Mouse (Mus musculus) erythroblast, embryonic 14.5 days (primary cell): Measurements from ENCODE around the gene Cited4. TPM values are rescaled to one million over a fixed set of nuclear protein-coding genes. Genes with fewer than 3 reads are reported as not detected.

ENCODE experiments used
- H3K27me3 ChIP-seq: 2 replicates; pipeline ENCODE4 v1.6.1; 2012; ENCODE audit warnings: inconsistent platforms; ENCODE audit not compliant: control insufficient read depth
- H3K36me3 ChIP-seq: 2 replicates; pipeline ENCODE4 v1.6.1; 2012; ENCODE audit warnings: mild to moderate bottlenecking, inconsistent platforms; ENCODE audit not compliant: control insufficient read depth
- H3K4me1 ChIP-seq: 2 replicates; pipeline ENCODE4 v1.6.1; 2012; ENCODE audit warnings: inconsistent platforms; ENCODE audit not compliant: control insufficient read depth
- H3K4me3 ChIP-seq: replicated peaks from 2 replicates; pipeline ENCODE3; 2012; ENCODE audit warnings: moderate library complexity, mild to moderate bottlenecking, inconsistent platforms
- H3K9me3 ChIP-seq: 2 replicates; pipeline ENCODE4 v1.6.1; 2012; ENCODE audit warnings: low read length, inconsistent platforms, mixed read lengths; ENCODE audit not compliant: control insufficient read depth
- GATA1 ChIP-seq: IDR thresholded peaks from 2 replicates; pipeline ENCODE4 v1.6.1; 2012; ENCODE audit warnings: low read length, inconsistent platforms, mixed read lengths
- TAL1 ChIP-seq: IDR thresholded peaks from 3 replicates; pipeline ENCODE4 v1.6.1; 2012; ENCODE audit warnings: low read length, inconsistent platforms, mixed read lengths
- polyA plus RNA-seq: library from polyadenylated mRNA; stranded (reverse); fragments of >175 nt; gene quantifications from 2 replicates; pipeline ENCODE4 v1.2.3, GENCODE M21; 2012

Cited4 gene
- polyA plus RNA-seq, 1 experiment, result 228 TPM

GRCm38 (mm10) chr4:120669585-120669984, 3.2 kb downstream of the Cited4 start:
- Histone ChIP-seq H3K9me3 (peaks cover 8% of the 10 kb centered on the region; the same call in 1 of the 2 replicates), H3K4me3 (peak overlapping the region; percentile 10), H3K4me1 (peaks cover 89% of the 10 kb centered on the region), H3K36me3 (peaks cover 36% of the 10 kb centered on the region), H3K27me3 (no peaks in the 10 kb centered on the region; the same call in 1 of the 2 replicates)
- TF ChIP-seq TAL1, result peak; percentile 45; the same call in 2 of the 3 replicates
- TF ChIP-seq GATA1, result peak; percentile 91

DNA sequence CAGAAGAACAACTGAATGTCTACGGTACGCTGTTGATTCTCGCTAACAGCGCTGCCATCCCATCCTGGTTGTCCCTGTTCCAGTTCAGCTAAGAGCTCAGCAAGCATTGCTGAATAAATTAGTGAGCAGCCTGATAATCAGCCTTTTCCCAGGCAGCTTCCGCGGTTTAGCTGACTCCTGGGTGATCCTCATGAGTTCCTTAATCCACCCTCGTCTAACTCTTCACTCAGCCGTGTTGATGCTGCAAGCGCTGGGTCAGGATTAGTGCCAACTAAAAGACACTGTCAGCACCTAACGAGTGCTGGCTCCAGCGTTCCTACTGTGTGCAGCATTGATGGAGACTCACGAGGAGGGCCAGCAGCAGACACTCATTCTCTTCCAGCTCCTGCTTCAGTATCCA, 4.7 kb downstream of the Cited4 start:
- no peaks in the 10 kb centered on the region; the same call in 1 of the 2 replicates for H3K27me3 ChIP-seq
- no peak overlapping the region for H3K4me3 ChIP-seq
- peaks cover 36% of the 10 kb centered on the region for H3K36me3 ChIP-seq
- H3K9me3 ChIP-seq, result peaks cover 8% of the 10 kb centered on the region; the same call in 1 of the 2 replicates
- no peak for TF ChIP-seq TAL1
- TF ChIP-seq GATA1, result no peak
- H3K4me1 ChIP-seq, result peaks cover 88% of the 10 kb centered on the region

DNA sequence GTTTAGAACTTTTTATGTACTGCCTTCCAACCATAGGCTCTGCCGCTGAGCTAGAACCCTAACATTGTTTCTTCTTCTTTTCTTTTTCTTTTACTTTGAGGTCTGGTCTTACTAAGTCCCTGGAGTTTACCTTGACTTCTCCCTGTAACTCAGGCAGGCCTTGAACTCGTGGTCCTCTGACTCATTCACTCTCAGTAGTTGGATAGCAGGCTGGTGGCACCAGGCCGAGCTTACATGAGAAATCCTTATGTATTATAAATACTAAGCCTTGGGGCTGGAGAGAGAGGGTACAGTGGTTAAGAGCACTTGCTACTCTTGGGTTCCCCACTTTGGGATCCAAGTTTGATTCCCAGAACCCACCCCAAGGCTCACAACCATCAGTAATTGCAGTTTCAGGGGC, 7.2 kb downstream of the Cited4 start:
- TF ChIP-seq GATA1 (no peak), TAL1 (no peak)
- H3K4me1 ChIP-seq, result peaks cover 92% of the 10 kb centered on the region
- H3K36me3 ChIP-seq, result peaks cover 21% of the 10 kb centered on the region
- no peak overlapping the region for H3K4me3 ChIP-seq
- no peaks in the 10 kb centered on the region for H3K27me3 ChIP-seq
- H3K9me3 ChIP-seq, result peaks cover 8% of the 10 kb centered on the region; the same call in 1 of the 2 replicates

GRCm38 (mm10) chr4:120674775-120675451, 8.5 kb downstream of the Cited4 start:
- Histone ChIP-seq H3K9me3 (peaks cover 3% of the 10 kb centered on the region; the same call in 1 of the 2 replicates), H3K27me3 (no peaks in the 10 kb centered on the region), H3K36me3 (peaks cover 8% of the 10 kb centered on the region), H3K4me1 (peaks cover 91% of the 10 kb centered on the region), H3K4me3 (peak overlapping the region; percentile 42)
- peak; percentile 95 for TF ChIP-seq TAL1
- peak; percentile 98 for TF ChIP-seq GATA1

DNA sequence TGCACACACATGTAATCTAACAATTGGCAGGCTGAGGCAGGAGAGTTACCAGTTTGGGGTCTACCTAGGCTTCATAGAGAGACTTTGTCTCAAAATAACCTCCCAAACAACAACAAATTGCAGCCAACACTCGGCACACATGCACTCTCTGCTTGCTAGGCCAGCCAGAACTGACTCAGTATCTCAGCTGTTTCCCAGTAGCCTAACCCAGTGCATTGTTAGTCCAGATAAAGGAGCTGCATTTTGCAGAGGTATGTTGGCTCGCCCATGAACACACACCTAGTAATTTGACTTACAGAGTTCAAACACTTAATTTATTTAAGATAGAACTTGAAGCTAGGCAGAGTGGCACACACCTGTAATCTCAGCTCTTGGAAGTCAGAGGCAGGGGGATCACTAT, 9.3 kb downstream of the Cited4 start:
- Histone ChIP-seq H3K4me3 (no peak overlapping the region), H3K9me3 (no peaks in the 10 kb centered on the region), H3K4me1 (peaks cover 89% of the 10 kb centered on the region), H3K36me3 (peaks cover 3% of the 10 kb centered on the region; the same call in 1 of the 2 replicates), H3K27me3 (no peaks in the 10 kb centered on the region)
- TF ChIP-seq TAL1 (no peak), GATA1 (no peak)

DNA sequence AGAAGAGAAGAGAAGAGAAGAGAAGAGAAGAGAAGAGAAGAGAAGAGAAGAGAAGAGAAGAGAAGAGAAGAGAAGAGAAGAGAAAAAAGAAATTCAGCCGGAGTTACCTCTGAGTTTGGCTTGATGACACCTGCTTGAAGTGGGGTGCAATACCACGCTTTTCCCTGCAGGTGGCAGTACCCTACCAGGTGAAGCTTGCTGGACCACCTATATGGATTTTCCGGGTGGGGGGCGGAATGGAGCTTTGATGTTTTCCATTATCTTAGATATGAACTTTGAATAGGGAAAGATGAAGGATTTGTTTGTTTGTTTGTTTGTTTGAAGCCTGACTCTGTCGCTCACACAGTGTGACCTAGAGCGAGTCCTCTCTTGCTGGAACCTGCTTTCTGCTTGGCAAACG, 14.6 kb downstream of the Cited4 start:
- Histone ChIP-seq H3K9me3 (no peaks in the 10 kb centered on the region), H3K36me3 (no peaks in the 10 kb centered on the region; the same call in 1 of the 2 replicates), H3K27me3 (no peaks in the 10 kb centered on the region), H3K4me1 (peaks cover 71% of the 10 kb centered on the region), H3K4me3 (no peak overlapping the region)
- TF ChIP-seq GATA1, result no peak
- TF ChIP-seq TAL1, result no peak

GRCm38 (mm10) chr4:120682168-120682567, 15.8 kb downstream of the Cited4 start:
- Histone ChIP-seq H3K36me3 (no peaks in the 10 kb centered on the region; the same call in 1 of the 2 replicates), H3K27me3 (no peaks in the 10 kb centered on the region), H3K4me3 (no peak overlapping the region), H3K9me3 (no peaks in the 10 kb centered on the region), H3K4me1 (peaks cover 60% of the 10 kb centered on the region)
- TF ChIP-seq TAL1, result no peak
- no peak for TF ChIP-seq GATA1

GRCm38 (mm10) chr4:120683278-120683997, 17.1 kb downstream of the Cited4 start:
- peaks cover 52% of the 10 kb centered on the region for H3K4me1 ChIP-seq
- no peak for TF ChIP-seq GATA1
- TF ChIP-seq TAL1, result no peak
- no peak overlapping the region for H3K4me3 ChIP-seq
- no peaks in the 10 kb centered on the region for H3K27me3 ChIP-seq
- no peaks in the 10 kb centered on the region; the same call in 1 of the 2 replicates for H3K36me3 ChIP-seq
- H3K9me3 ChIP-seq, result no peaks in the 10 kb centered on the region

- no peaks in the 10 kb centered on the region for H3K9me3 ChIP-seq
- H3K4me1 ChIP-seq, result peaks cover 20% of the 10 kb centered on the region
- no peaks in the 10 kb centered on the region for H3K27me3 ChIP-seq
- no peak overlapping the region for H3K4me3 ChIP-seq
- H3K36me3 ChIP-seq, result no peaks in the 10 kb centered on the region
- no peak for TF ChIP-seq GATA1
- TF ChIP-seq TAL1, result no peak
Measured at GRCm38 (mm10) chr4:120687282-120687681, 20.9 kb downstream of the Cited4 start.
